Mouse (Mus musculus): ENCODE results near the gene Aadac. TPM values are rescaled to one million over a fixed set of nuclear protein-coding genes. Genes with fewer than 3 reads are reported as not detected.

The Aadac gene
- polyA plus RNA-seq (2017; shearing (Covaris generic)) = not detected

GRCm38 (mm10) chr3:60025417-60025816 is at the start of gene Aadac:
Gene Aadac (plus strand): TSS chr3:60025717.

GRCm38 (mm10) chr3:60006443-60006842 is 19.1 kb upstream of the Aadac start, which contains the start of gene Aadacl2:
Gene Aadacl2 (plus strand): TSS chr3:60006743.

DNA sequence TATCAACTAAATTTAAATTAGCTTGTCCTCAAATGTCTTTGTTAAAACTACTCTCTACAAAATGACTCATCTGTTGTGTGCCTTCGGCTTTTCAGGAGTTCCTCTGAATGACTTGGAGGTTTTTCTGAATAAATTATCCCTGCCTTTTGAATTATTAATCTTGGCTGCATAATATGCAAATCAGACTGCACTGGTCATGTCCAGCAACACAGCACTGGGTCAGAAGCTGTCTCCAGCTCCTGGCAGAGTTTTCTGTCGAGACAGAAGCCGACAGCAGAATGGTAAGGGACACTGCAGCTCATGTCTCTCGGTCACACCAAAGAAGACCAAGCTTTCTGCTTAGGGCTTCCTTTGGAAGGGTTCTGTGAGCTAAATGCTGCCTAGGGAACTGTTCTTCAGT is 56.1 kb downstream of the Aadac start, which contains the start of gene Sucnr1:
Gene Sucnr1 (plus strand): TSS at position 222 of the 400 bp plus-strand sequence.

Other genes starting within 250 kb of the Aadac start
- not detected for gene Gm8298, start 164.7 kb upstream of the Aadac start, polyA plus RNA-seq (2017; shearing (Covaris generic))
- gene C130079G13Rik, start 100.5 kb upstream of the Aadac start, polyA plus RNA-seq (2017; shearing (Covaris generic)) = under 1 TPM in 1 of 2 experiments, not detected in 1; 0.70 TPM
- gene Aadacl2, start 19.0 kb upstream of the Aadac start, polyA plus RNA-seq (2017; shearing (Covaris generic)) = not detected
- gene Sucnr1, start 56.2 kb downstream of the Aadac start, polyA plus RNA-seq (2017; shearing (Covaris generic)) = not detected